Mouse (Mus musculus) megakaryocyte, embryonic 14.5 days (primary cell): Measurements from ENCODE around the gene Ppy. TPM values are rescaled to one million over a fixed set of nuclear protein-coding genes. Genes with fewer than 3 reads are reported as not detected.

Source experiments
- H3K27me3 ChIP-seq: replicated peaks from 2 replicates; pipeline ENCODE3; 2012; ENCODE audit warnings: inconsistent platforms
- H3K36me3 ChIP-seq: replicated peaks from 2 replicates; pipeline ENCODE3; 2012; ENCODE audit warnings: low read length, inconsistent platforms, mixed read lengths
- H3K4me1 ChIP-seq: 2 replicates; pipeline ENCODE4 v1.6.1; 2012; ENCODE audit warnings: inconsistent platforms
- H3K4me3 ChIP-seq: replicated peaks from 2 replicates; pipeline ENCODE3; 2012; ENCODE audit warnings: moderate library complexity, mild to moderate bottlenecking, inconsistent platforms
- H3K9me3 ChIP-seq: 2 replicates; pipeline ENCODE4 v1.6.1; 2012; ENCODE audit warnings: inconsistent platforms
- FLI1 ChIP-seq: IDR thresholded peaks from 2 replicates; pipeline ENCODE4 v1.6.1; 2012; ENCODE audit warnings: low read length, inconsistent platforms, mixed read lengths
- GATA1 ChIP-seq: IDR thresholded peaks from 3 replicates; pipeline ENCODE4 v1.6.1; 2012; ENCODE audit warnings: mixed read lengths, low read length, inconsistent platforms, borderline replicate concordance
- polyA plus RNA-seq: library from polyadenylated mRNA; stranded (reverse); fragments of >175 nt; gene quantifications from 2 replicates; pipeline ENCODE4 v1.2.3, GENCODE M21; 2012; ENCODE audit warnings: low replicate concordance; ENCODE audit not compliant: insufficient read depth

Ppy gene
- polyA plus RNA-seq, result 2.3 TPM in 1 of 2 replicates, not detected in the other

- Histone ChIP-seq H3K36me3 (no peaks in the 10 kb centered on the region), H3K9me3 (no peaks in the 10 kb centered on the region), H3K27me3 (peaks cover 92% of the 10 kb centered on the region), H3K4me3 (no peak within 1 kb of the TSS), H3K4me1 (peaks cover 59% of the 10 kb centered on the region)
- TF ChIP-seq GATA1 (no peak), FLI1 (no peak)
These were observed at the start of gene Ppy for GRCm38 (mm10) chr11:102101219-102101618. Ppy (minus strand) TSS chr11:102101319.

- H3K4me3 ChIP-seq, result peak overlapping the region; percentile 56
- H3K36me3 ChIP-seq, result peaks cover 2% of the 10 kb centered on the region
- peaks cover 42% of the 10 kb centered on the region for H3K4me1 ChIP-seq
- TF ChIP-seq GATA1, result no peak
- no peak for TF ChIP-seq FLI1
- H3K27me3 ChIP-seq, result peaks cover 71% of the 10 kb centered on the region
- no peaks in the 10 kb centered on the region for H3K9me3 ChIP-seq
These were observed 46.3 kb upstream of the Ppy start for GRCm38 (mm10) chr11:102147213-102147989.

GRCm38 (mm10) chr11:102146531-102146930 is 45.4 kb upstream of the Ppy start:
- Histone ChIP-seq H3K9me3 (no peaks in the 10 kb centered on the region), H3K36me3 (no peaks in the 10 kb centered on the region), H3K27me3 (peaks cover 73% of the 10 kb centered on the region), H3K4me3 (peak overlapping the region; percentile 65), H3K4me1 (peaks cover 34% of the 10 kb centered on the region)
- TF ChIP-seq GATA1, result no peak
- no peak for TF ChIP-seq FLI1

- Histone ChIP-seq H3K4me1 (peaks cover 33% of the 10 kb centered on the region), H3K9me3 (no peaks in the 10 kb centered on the region), H3K4me3 (peak overlapping the region; percentile 85), H3K27me3 (peaks cover 73% of the 10 kb centered on the region), H3K36me3 (no peaks in the 10 kb centered on the region)
- no peak for TF ChIP-seq FLI1
- no peak for TF ChIP-seq GATA1
These were observed 44.9 kb upstream of the Ppy start for GRCm38 (mm10) chr11:102146005-102146404.

GRCm38 (mm10) chr11:102145471-102146001 is 44.4 kb upstream of the Ppy start, which contains the start of gene Nags:
Nags (plus strand) TSS chr11:102145513.
- H3K36me3 ChIP-seq, result no peaks in the 10 kb centered on the region
- H3K27me3 ChIP-seq, result peaks cover 70% of the 10 kb centered on the region
- peak within 1 kb of the TSS; percentile 85 for H3K4me3 ChIP-seq
- peaks cover 33% of the 10 kb centered on the region for H3K4me1 ChIP-seq
- H3K9me3 ChIP-seq, result no peaks in the 10 kb centered on the region
- TF ChIP-seq FLI1 (no peak), GATA1 (no peak)

GRCm38 (mm10) chr11:102144957-102145470 is 43.9 kb upstream of the Ppy start:
- Histone ChIP-seq H3K27me3 (peaks cover 70% of the 10 kb centered on the region), H3K4me3 (peak overlapping the region; percentile 85), H3K9me3 (no peaks in the 10 kb centered on the region), H3K36me3 (no peaks in the 10 kb centered on the region), H3K4me1 (peaks cover 33% of the 10 kb centered on the region)
- no peak for TF ChIP-seq FLI1
- no peak for TF ChIP-seq GATA1

GRCm38 (mm10) chr11:102142355-102142754 is 41.2 kb upstream of the Ppy start:
- TF ChIP-seq FLI1 (no peak), GATA1 (no peak)
- peaks cover 57% of the 10 kb centered on the region for H3K27me3 ChIP-seq
- no peak overlapping the region for H3K4me3 ChIP-seq
- no peaks in the 10 kb centered on the region for H3K36me3 ChIP-seq
- H3K9me3 ChIP-seq, result no peaks in the 10 kb centered on the region
- peaks cover 32% of the 10 kb centered on the region for H3K4me1 ChIP-seq

GRCm38 (mm10) chr11:102140508-102140907 is 39.4 kb upstream of the Ppy start:
- Histone ChIP-seq H3K36me3 (no peaks in the 10 kb centered on the region), H3K27me3 (peaks cover 47% of the 10 kb centered on the region), H3K4me1 (peaks cover 23% of the 10 kb centered on the region), H3K4me3 (no peak overlapping the region), H3K9me3 (no peaks in the 10 kb centered on the region)
- no peak for TF ChIP-seq FLI1
- TF ChIP-seq GATA1, result no peak

GRCm38 (mm10) chr11:102138447-102138740 is 37.3 kb upstream of the Ppy start:
- Histone ChIP-seq H3K27me3 (peaks cover 44% of the 10 kb centered on the region), H3K36me3 (no peaks in the 10 kb centered on the region), H3K9me3 (no peaks in the 10 kb centered on the region), H3K4me1 (peaks cover 17% of the 10 kb centered on the region), H3K4me3 (peak overlapping the region; percentile 85)
- TF ChIP-seq FLI1, result no peak
- TF ChIP-seq GATA1, result no peak
